Mouse (Mus musculus): ENCODE measurements around the gene Slc2a8.
"Not testable (repeated sequence)": the region's sequence is repeated elsewhere in the genome, so short reads cannot be mapped to it uniquely, and the experiment has no call there.

Gene Slc2a8

DNA sequence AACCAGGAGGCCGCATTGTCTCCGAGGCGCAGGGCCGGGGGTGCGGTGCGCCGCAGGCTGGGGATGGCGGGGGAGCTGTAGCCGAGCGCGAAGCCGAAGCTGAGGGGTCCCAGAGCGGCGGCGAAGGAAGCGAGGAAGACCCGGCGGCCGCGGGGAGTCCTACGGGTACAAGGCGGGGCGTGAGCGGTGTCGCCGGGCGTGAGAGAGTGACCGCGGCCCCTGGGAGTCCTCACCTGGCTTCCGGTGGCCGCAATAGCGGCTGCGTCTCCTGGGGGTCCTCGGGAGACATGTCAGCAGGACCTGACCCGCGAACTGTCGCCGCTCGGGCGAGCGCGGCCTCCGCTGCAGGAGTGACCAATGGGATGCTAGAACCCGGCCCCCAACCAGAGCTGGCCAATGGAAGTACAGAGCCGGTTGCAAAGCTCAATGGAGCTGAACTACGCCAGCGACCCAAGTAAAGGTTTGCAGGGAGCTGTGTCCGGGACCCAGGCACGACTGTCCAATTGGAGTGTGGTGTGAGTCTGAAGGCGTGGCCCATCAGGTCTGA is at the start of gene Slc2a8:
TSS of gene Slc2a8 (minus strand) at position 359 of the 547 bp plus-strand sequence.
- DNase-seq (ENCODE audit: low spot score in 2 of 2) = peak; percentile 91 to 92

DNA sequence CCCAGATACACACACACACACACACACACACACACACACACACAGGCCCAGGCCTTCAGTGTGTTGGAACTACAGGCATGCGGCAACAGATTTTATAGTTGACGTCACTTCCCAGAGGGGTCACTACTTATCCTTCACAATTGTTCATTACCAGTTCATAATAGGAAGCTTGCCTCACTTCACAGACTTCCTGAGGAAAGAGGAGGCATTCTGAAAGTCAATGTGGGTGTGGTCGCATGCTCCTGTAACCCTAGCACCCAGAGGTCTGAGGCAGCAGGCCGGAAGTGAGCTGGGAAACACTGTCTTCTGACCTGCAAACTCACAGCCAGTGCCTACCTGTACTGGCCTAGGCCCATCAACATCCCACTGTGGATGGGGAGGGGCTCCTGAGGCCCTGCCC is 43.2 kb upstream of the Slc2a8 start:
- no peak for DNase-seq (ENCODE audit: low spot score in 2 of 2)

DNA sequence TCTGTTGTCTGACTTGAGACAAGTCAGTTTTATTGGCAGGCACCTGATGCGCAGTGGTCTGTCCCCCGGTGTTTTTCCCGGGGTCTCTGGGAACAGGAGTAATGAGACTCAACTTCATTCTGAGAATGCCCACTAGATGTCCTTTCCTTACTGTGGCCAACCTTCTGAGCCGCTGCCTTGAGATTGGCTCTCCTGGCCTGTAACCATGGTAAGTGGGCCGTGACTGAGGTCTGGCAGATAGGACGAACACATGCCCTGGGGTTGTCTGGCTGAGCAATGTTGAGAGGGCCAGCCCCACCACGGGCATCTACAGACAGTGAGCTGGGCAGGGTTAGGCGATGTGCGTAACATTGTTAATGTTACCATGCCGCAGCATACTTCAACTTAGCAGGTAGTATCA is 42.7 kb upstream of the Slc2a8 start:
- DNase-seq (ENCODE audit: low spot score in 2 of 2) = no peak

- no peak for DNase-seq (ENCODE audit: low spot score in 2 of 2)
Measured at GRCm38 (mm10) chr2:33022846-33023245, 41.0 kb upstream of the Slc2a8 start.

GRCm38 (mm10) chr2:33018026-33018425 is 36.1 kb upstream of the Slc2a8 start:
- no peak for DNase-seq (ENCODE audit: low spot score in 2 of 2)

DNA sequence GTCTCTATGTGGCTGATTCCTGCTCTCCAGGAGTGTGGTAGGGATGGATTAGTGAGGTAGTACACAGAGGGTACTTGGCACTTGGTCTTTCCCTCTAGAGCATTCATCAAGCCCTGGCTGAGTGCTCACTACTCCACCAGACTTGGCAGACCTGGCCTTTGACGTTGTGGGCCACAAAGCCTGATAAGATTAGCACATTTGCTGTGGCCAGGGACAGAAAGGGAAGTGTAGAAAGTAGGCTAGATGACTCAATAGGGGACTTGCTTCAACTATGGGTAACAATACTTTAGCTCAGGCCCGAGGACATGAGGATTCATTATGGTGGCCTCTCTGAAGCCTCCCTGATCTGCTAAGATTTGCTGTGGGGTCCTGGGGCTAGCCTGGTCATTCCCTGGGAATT is 35.3 kb upstream of the Slc2a8 start:
- no peak for DNase-seq (ENCODE audit: low spot score in 2 of 2)

DNA sequence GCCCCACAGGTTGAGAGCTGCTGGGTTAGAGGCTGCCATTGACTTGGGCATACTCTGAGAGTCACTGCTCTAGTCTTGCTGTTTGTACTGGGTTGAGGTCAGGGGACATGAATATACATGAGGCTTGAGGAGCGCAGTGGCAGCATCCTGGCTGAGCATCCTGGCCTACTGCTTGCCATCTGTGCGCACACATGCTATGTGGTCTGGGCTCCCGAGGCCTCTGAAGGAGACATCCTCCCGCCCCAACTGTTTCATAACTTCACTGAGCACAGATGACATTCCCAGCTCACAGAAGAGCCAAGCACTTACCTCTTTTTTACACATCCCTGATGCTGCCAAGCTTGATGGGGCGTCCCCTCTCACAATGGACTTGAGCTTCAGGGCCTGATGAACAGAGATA is 33.0 kb upstream of the Slc2a8 start:
- DNase-seq (ENCODE audit: low spot score in 2 of 2) = peak in 1 of 2 experiments; percentile 34

- not testable (repeated sequence) for DNase-seq (ENCODE audit: low spot score in 2 of 2)
Measured at GRCm38 (mm10) chr2:33009055-33009454, 27.2 kb upstream of the Slc2a8 start.

DNA sequence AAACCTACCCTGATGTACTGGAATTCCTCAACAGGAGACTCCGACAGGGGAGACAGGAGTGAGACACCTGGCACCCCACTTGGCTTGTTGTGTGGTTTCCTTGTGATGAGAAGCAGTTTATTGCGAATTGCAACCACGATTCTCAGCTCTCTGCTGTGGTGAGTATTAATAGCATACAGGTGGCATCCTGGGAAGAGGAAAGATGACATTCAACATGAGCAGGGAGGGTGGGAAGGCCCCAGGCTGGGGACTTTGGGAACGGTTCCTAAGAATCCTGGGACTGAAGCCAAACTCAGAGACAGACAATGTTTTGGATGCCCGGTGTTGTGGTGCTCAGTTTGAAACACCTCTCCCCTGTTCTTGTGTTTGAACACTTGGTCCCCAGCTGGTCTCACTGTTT is 23.2 kb upstream of the Slc2a8 start:
- no peak for DNase-seq (ENCODE audit: low spot score in 2 of 2)

DNA sequence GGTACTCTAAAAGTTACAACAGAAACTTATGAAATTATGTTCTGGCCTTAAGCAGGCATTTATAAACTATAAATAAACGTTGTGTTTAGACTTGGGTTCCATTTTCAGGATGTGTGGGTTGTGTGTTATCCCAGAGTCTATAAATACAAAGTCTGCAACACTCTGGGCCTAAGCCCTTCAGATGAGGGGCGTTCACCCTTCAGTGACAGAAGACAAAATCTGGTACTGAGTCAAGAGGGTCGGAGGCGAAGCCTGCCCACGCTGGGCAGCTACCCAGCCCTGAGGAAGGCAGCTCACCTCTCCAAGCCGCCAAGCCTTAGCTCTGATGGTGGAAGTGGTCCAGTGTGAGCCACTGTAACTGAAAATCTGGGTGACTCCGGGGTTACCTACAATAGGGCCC is 20.3 kb upstream of the Slc2a8 start:
- DNase-seq (ENCODE audit: low spot score in 2 of 2) = no peak

DNA sequence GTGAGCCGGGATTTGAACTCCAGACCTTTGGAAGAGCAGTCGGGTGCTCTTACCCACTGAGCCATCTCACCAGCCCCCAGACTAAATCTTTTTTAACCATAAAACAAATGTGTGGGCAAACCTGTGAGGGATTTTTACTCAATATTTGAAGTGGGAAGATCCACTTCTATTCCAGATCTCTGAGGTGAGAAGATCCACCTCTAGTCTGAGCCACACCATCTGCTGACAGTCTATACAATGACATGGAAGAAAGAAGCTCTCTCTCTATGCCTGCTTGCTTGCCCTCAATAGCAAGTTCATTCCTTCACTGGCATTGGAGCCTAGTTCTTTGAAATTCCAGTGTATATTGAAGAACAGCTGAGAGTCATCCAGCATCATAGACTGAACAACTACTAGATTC is 17.9 kb upstream of the Slc2a8 start:
- DNase-seq (ENCODE audit: low spot score in 2 of 2) = no peak

- DNase-seq (ENCODE audit: low spot score in 2 of 2) = no peak
Measured at GRCm38 (mm10) chr2:32997792-32998191, 15.9 kb upstream of the Slc2a8 start.

GRCm38 (mm10) chr2:32997081-32997480 is 15.2 kb upstream of the Slc2a8 start:
- DNase-seq (ENCODE audit: low spot score in 2 of 2) = no peak

- no peak for DNase-seq (ENCODE audit: low spot score in 2 of 2)
Measured at GRCm38 (mm10) chr2:32992130-32992529, 10.2 kb upstream of the Slc2a8 start.

- no peak for DNase-seq (ENCODE audit: low spot score in 2 of 2)
Measured at GRCm38 (mm10) chr2:32990167-32990832, 8.4 kb upstream of the Slc2a8 start.

DNA sequence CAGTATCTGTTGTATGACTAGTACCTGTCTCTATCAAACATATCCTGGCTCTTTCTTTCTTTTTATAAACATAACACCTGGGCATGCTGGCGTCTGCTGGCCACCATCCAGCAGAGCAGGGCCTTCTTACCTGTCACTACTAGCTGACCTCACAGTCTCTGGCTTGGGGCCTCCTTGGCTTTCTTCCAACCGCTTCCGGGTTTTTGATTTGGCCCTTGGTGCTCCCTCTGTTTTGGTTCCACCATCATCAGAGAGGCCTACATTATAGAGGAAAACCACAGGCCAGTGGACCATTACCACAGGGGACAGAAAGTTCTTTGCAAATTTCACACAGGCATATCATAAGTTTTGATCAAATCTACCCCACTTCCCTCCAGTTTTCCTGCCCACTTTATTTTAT is 7.5 kb upstream of the Slc2a8 start:
- no peak for DNase-seq (ENCODE audit: low spot score in 2 of 2)

DNA sequence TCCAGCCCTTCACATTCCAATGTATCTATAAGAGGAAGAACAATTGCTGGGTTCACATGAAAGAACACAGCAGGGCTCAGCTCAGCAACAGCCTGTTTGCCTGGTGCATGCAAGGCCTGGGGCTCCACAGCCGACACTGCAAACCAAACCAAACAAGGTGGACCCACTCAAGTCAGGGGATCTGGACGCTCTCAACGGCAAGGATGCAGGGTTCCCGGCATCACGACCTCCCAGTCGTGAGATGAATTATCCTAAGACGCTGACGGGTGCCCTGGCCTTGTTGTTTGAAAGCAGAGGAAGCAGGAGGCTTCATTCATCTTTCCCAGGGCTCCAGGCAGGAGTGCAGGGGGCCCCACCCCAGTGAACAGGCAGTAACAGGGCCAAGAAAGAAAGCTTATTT is 4.0 kb upstream of the Slc2a8 start:
- no peak for DNase-seq (ENCODE audit: low spot score in 2 of 2)

GRCm38 (mm10) chr2:32983617-32984016 is 1.7 kb upstream of the Slc2a8 start:
- no peak for DNase-seq (ENCODE audit: low spot score in 2 of 2)

GRCm38 (mm10) chr2:32982700-32983099 is 817 bp upstream of the Slc2a8 start:
- DNase-seq (ENCODE audit: low spot score in 2 of 2) = no peak

GRCm38 (mm10) chr2:32981281-32981680 is 602 bp downstream of the Slc2a8 start:
- no peak for DNase-seq (ENCODE audit: low spot score in 2 of 2)

DNA sequence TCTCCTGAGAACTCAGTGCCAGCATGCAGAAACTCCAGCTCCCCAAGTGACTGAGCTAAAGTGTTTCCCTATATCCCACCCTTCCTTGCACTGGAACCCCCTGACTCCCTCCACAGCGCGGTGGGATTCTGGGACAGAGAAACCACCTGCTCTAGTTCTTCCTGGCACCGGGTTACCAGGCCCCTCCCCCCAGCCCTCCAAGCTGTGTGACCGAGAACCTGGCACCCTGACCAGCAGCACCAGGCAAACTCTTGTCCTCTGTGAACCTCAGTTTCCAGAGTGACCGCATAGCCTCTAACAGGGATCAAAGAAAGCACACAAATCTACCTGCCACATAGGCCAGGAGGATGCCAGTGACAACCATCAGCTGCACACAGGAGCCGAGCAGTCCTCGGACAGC is 2.2 kb downstream of the Slc2a8 start:
- DNase-seq (ENCODE audit: low spot score in 2 of 2) = no peak

DNA sequence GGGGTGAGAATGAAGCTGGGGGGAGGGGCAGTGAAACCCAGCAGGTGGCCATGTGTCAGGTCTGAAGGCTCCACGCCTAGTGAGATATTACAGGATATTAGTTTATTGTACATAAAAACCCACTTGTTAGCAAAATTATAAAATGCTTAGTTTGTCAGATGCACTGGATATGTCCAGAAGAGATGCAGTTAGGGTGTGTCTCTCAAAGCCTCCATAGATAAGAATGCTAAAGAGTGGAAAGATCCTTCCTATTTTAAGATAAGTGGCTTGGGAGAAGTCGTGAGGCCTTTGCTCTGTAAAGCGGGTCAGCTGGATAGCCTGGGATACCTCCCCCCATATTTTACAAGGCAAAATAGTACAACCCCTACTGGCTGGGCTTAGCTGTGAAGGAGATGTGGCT is 3.2 kb downstream of the Slc2a8 start:
- no peak for DNase-seq (ENCODE audit: low spot score in 2 of 2)

DNA sequence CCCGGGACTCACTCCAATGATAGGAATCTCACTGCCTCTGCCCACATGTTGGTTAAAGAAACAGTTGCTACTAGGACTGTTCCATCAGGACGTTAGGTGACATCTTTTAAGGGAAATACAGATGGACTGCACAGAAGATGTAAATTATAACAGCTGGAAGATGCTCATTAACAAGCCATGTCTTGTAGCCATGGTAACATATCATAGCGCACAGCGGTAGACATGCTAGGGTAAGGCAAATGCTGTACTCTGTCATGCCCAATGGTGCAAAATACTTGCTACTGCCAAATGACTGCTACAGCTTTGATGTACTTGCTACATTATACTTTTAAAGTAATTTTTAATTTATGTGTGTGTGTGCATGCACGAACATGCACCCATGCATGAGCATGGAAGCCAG is 4.8 kb downstream of the Slc2a8 start:
- no peak for DNase-seq (ENCODE audit: low spot score in 2 of 2)

GRCm38 (mm10) chr2:32974216-32974615 is 7.7 kb downstream of the Slc2a8 start:
- DNase-seq (ENCODE audit: low spot score in 2 of 2) = no peak

Data from right cerebral cortex, adult 2 months (tissue).